ENCODE assay signal across 8 mouse cellular contexts in genomic region chr12:79092569-79092968, GRCm38 (mm10). TPM values are rescaled to one million over a fixed set of nuclear protein-coding genes. Genes with fewer than 3 reads are reported as not detected.
DNase-seq lines count a peak whose midpoint lies in the region; TF ChIP-seq lines count a peak whose summit lies in the region.
"Had no signal": no experiment of that assay in that cellular context is flagged by ENCODE, and none has a peak within 500 bp of the region (broad histone marks: within the 10 kb centered on the region; RNA-seq: fewer than 3 reads in every experiment).

No protein-coding gene starts in this region.

- no peak overlapping the region for H3K4me3 ChIP-seq in thymus, adult 2 months (ENCODE audit: control insufficient read depth, insufficient read depth, low read length)
- H3K4me3 ChIP-seq: heart, embryonic 15.5 days had no signal

- TF ChIP-seq CTCF in thymus, adult 2 months (IDR thresholded peaks at IDR 0.05; ENCODE audit: borderline replicate concordance, control insufficient read depth, extremely low read depth, insufficient read depth, low read length, poor library complexity), result peak; percentile 67; the same call in 1 of the 2 replicates

- 15% methylated on average over 4 of the region's 4 CpGs for WGBS in thymus, adult 2 months

- DNase-seq in 416B (ENCODE audit: low read depth), result peak; percentile 84
- DNase-seq in CD4-positive helper T cell, adult 2 months (ENCODE audit: low read depth, low spot score), result peak; percentile 68
- DNase-seq in adrenal gland, postnatal 25 days, result peak; percentile 65
- DNase-seq in heart, adult 9 months (ENCODE audit: low spot score in 2 of 2), result peak; percentile 16 to 36
- DNase-seq in layer of hippocampus, postnatal 36 days, result peak; percentile 31 to 35
- peak; percentile 81 for DNase-seq in naive thymus-derived CD4-positive, alpha-beta T cell, adult 2 months (ENCODE audit: low read depth)
- DNase-seq in thymus, adult 2 months, result peak; percentile 80

- H3K27ac ChIP-seq in thymus, adult 2 months (ENCODE audit: control insufficient read depth, insufficient read depth, low read length), result no peak overlapping the region
- H3K27ac ChIP-seq: heart, embryonic 15.5 days had no signal

- no peaks in the 10 kb centered on the region for H3K27me3 ChIP-seq in thymus, adult 2 months (ENCODE audit: control insufficient read depth, insufficient read depth, low read length)
- H3K27me3 ChIP-seq: heart, embryonic 15.5 days had no signal

- no peaks in the 10 kb centered on the region for H3K4me1 ChIP-seq in thymus, adult 2 months (replicated peaks; ENCODE audit: control insufficient read depth, insufficient read depth, low read length)

- no peak for TF ChIP-seq POLR2A in thymus, adult 2 months (IDR thresholded peaks at IDR 0.05; ENCODE audit: control insufficient read depth, extremely low read depth, insufficient read depth, low read length, poor library complexity)

- no peaks in the 10 kb centered on the region for H3K36me3 ChIP-seq in thymus, adult 2 months (ENCODE audit: control insufficient read depth, insufficient read depth, low read length)
- H3K36me3 ChIP-seq: heart, embryonic 15.5 days had no signal

RNA-seq across cellular contexts. Expression of gene Pigh, which starts 3.1 kb away (rescaled TPM):
- 10.6 and 12.2 TPM in 2 replicates for total RNA-seq in adrenal gland, postnatal 25 days (2021)
- total RNA-seq in layer of hippocampus, postnatal 36 days (2021), result 10 to 100 TPM; 11.2 to 11.7 TPM
- 21.3 and 23.6 TPM in 2 replicates for polyA plus RNA-seq in thymus, adult 2 months (2012; rRNA removed)

RNA-seq across cellular contexts. Expression of gene Arg2, which starts 38.0 kb away (rescaled TPM):
- 0.21 TPM in 1 of 2 replicates, not detected in the other for total RNA-seq in adrenal gland, postnatal 25 days (2021)
- 1 to 10 TPM; 2.9 to 3.3 TPM for total RNA-seq in layer of hippocampus, postnatal 36 days (2021)
- polyA plus RNA-seq in thymus, adult 2 months (2012; rRNA removed), result 3.2 and 5.1 TPM in 2 replicates

Comparison
In these comparisons a context has a peak if more than half of its experiments do, and no peak if none do; other contexts are left out.
1. DNase-seq: peak in every context shown above with its lines; median percentile 84 in 416B; 81 in naive thymus-derived CD4-positive, alpha-beta T cell, adult 2 months; 80 in thymus, adult 2 months; 68 in CD4-positive helper T cell, adult 2 months; 65 in adrenal gland, postnatal 25 days; 33 in layer of hippocampus, postnatal 36 days; 26 in heart, adult 9 months.